Mouse (Mus musculus) heart, adult 2 months (tissue): ENCODE results near the gene Smarcb1.

Experiments
- CTCF ChIP-seq: fragments of 200-600 bp; IDR thresholded peaks from 2 replicates; pipeline ENCODE4 v1.8.1; 2022; ENCODE audit warnings: antibody characterized with exemption, mild to moderate bottlenecking, moderate library complexity
- POLR2A ChIP-seq: fragments of 200-500 bp; IDR thresholded peaks from 2 replicates; pipeline ENCODE4 v1.6.1; 2011; ENCODE audit warnings: mild to moderate bottlenecking, low read depth, low read length, control low read depth; ENCODE audit not compliant: insufficient read depth

- no peak for TF ChIP-seq CTCF
- no peak for TF ChIP-seq POLR2A
These were observed 59.8 kb downstream of the Smarcb1 start for GRCm38 (mm10) chr10:75861587-75861986.
